Mouse (Mus musculus) forebrain, embryonic 14.5 days (tissue): ENCODE results near the gene Fbxw2. TPM values are rescaled to one million over a fixed set of nuclear protein-coding genes. Genes with fewer than 3 reads are reported as not detected.
"Not testable (repeated sequence)": the region's sequence is repeated elsewhere in the genome, so short reads cannot be mapped to it uniquely, and the experiment has no call there.

ENCODE experiments used
- ATAC-seq: fragments of 200-750 bp; cut with Nextera tagmentation; 2 replicates; pipeline ENCODE4 v1.8.0; 2017; ENCODE audit warnings: mild to moderate bottlenecking, moderate library complexity
- DNase-seq: peaks from one replicate; pipeline ENCODE4 v3.0.0-alpha.2; 2015; ENCODE audit warnings: low spot score
- H3K27ac ChIP-seq: fragments of 300-500 bp; sonication (generic); 2 replicates; pipeline ENCODE4 v1.5.1; 2014; ENCODE audit warnings: low read depth, mild to moderate bottlenecking, control low read depth, low read length, moderate library complexity
- H3K27me3 ChIP-seq: fragments of 300-500 bp; sonication (generic); replicated peaks from 2 replicates; pipeline ENCODE4 v1.6.1; 2014; ENCODE audit warnings: low read length, control low read depth, mixed read lengths; ENCODE audit not compliant: control insufficient read depth, insufficient read depth
- H3K36me3 ChIP-seq: fragments of 300-500 bp; sonication (generic); 2 replicates; pipeline ENCODE4 v1.6.1; 2014; ENCODE audit warnings: low read length, control low read depth; ENCODE audit not compliant: control insufficient read depth, insufficient read depth
- H3K4me1 ChIP-seq: fragments of 300-500 bp; sonication (generic); 2 replicates; pipeline ENCODE4 v1.6.1; 2014; ENCODE audit warnings: antibody characterized with exemption, low read length, control low read depth; ENCODE audit not compliant: control insufficient read depth, insufficient read depth
- H3K4me2 ChIP-seq: fragments of 300-500 bp; sonication (generic); 2 replicates; pipeline ENCODE4 v1.6.1; 2014; ENCODE audit warnings: mild to moderate bottlenecking, control low read depth, low read length
- H3K4me3 ChIP-seq: fragments of 300-500 bp; sonication (generic); 2 replicates; pipeline ENCODE4 v1.5.1; 2014; ENCODE audit warnings: low read depth, low read length, control low read depth
- H3K9ac ChIP-seq: fragments of 300-500 bp; sonication (generic); 2 replicates; pipeline ENCODE4 v1.6.1; 2014; ENCODE audit warnings: mild to moderate bottlenecking, low read length, control low read depth, moderate library complexity
- H3K9me3 ChIP-seq: fragments of 300-500 bp; sonication (generic); replicated peaks from 2 replicates; pipeline ENCODE4 v1.6.1; 2016; ENCODE audit warnings: low read length, control low read depth, mixed read lengths; ENCODE audit not compliant: control insufficient read depth
- WGBS: fragments of 180-500 bp; shearing (Covaris S2); extraction: QIAGEN DNeasy Blood & Tissue Kit; methylation state at CpG from one replicate; pipeline ENCODE4 v1.1.7; 2014; 5-methylcytosine and 5-hydroxymethylcytosine counted together
- polyA plus RNA-seq: library from polyadenylated mRNA; unstranded; fragments of >200 nt; fragmentation: Nextera tagmentation; extraction: Ambion mirVana; gene quantifications from 2 replicates; pipeline ENCODE4 v1.2.1, GENCODE M21; 2014

Fbxw2 gene
- polyA plus RNA-seq, 1 experiment from 2014 or later: 78.6 TPM

GRCm38 (mm10) chr2:34826460-34827231, 535 bp upstream of the Fbxw2 start:
- 41% methylated on average over 20 of the region's 21 CpGs for WGBS
- Histone ChIP-seq H3K4me3 (peak overlapping the region; percentile 90), H3K36me3 (peaks cover 6% of the 10 kb centered on the region; the same call in 1 of the 2 replicates), H3K9ac (peak overlapping the region; percentile 91), H3K4me1 (peaks cover 3% of the 10 kb centered on the region; the same call in 1 of the 2 replicates), H3K9me3 (0 out of 2 replicates have a peak, but pooled peaks cover 6% of the 10 kb centered on the region), H3K27me3 (0 out of 2 replicates have a peak, but pooled peaks cover 3% of the 10 kb centered on the region), H3K4me2 (peak overlapping the region; percentile 84), H3K27ac (0 out of 2 replicates have a peak overlapping the region, but pooled peaks have one; percentile 27)
- DNase-seq (no peak), ATAC-seq (peak; percentile 36; the same call in 1 of the 2 replicates)

GRCm38 (mm10) chr2:34818492-34818891, 7.6 kb downstream of the Fbxw2 start:
- H3K9me3 ChIP-seq: no peaks in the 10 kb centered on the region
- DNase-seq (no peak), ATAC-seq (no peak)
- H3K36me3 ChIP-seq: peaks cover 60% of the 10 kb centered on the region
- no peak overlapping the region for H3K9ac ChIP-seq
- H3K4me1 ChIP-seq: no peaks in the 10 kb centered on the region
- no peak overlapping the region for H3K27ac ChIP-seq
- 90% methylated on average over 2 of the region's 2 CpGs for WGBS
- H3K4me3 ChIP-seq: no peak overlapping the region
- no peaks in the 10 kb centered on the region for H3K27me3 ChIP-seq
- H3K4me2 ChIP-seq: no peak overlapping the region

GRCm38 (mm10) chr2:34815893-34816292, 10.2 kb downstream of the Fbxw2 start:
- ATAC-seq, H3K27ac ChIP-seq, DNase-seq, H3K9me3 ChIP-seq, H3K27me3 ChIP-seq, H3K4me1 ChIP-seq, H3K9ac ChIP-seq, H3K4me3 ChIP-seq, H3K4me2 ChIP-seq: not testable (repeated sequence)
- H3K36me3 ChIP-seq: peaks cover 73% of the 10 kb centered on the region
- WGBS: 97% methylated on average over 2 of the region's 2 CpGs

GRCm38 (mm10) chr2:34812706-34813105, 13.4 kb downstream of the Fbxw2 start:
- H3K36me3 ChIP-seq: peaks cover 77% of the 10 kb centered on the region
- H3K9me3 ChIP-seq: no peaks in the 10 kb centered on the region
- no peak overlapping the region for H3K4me3 ChIP-seq
- no peaks in the 10 kb centered on the region for H3K27me3 ChIP-seq
- ATAC-seq: no peak
- H3K4me1 ChIP-seq: no peaks in the 10 kb centered on the region
- DNase-seq: no peak
- WGBS: 88% methylated on average over 7 of the region's 7 CpGs
- no peak overlapping the region for H3K4me2 ChIP-seq
- H3K27ac ChIP-seq: no peak overlapping the region
- H3K9ac ChIP-seq: no peak overlapping the region

- DNase-seq: no peak
- WGBS: 93% methylated on average over 3 of the region's 3 CpGs
- H3K9ac ChIP-seq: no peak overlapping the region
- no peak overlapping the region for H3K27ac ChIP-seq
- H3K4me1 ChIP-seq: no peaks in the 10 kb centered on the region
- H3K4me3 ChIP-seq: no peak overlapping the region
- peaks cover 83% of the 10 kb centered on the region for H3K36me3 ChIP-seq
- no peak for ATAC-seq
- no peaks in the 10 kb centered on the region for H3K9me3 ChIP-seq
- no peak overlapping the region for H3K4me2 ChIP-seq
- H3K27me3 ChIP-seq: no peaks in the 10 kb centered on the region
Observed at GRCm38 (mm10) chr2:34810775-34811174, 15.3 kb downstream of the Fbxw2 start.

- no peak for DNase-seq
Observed at GRCm38 (mm10) chr2:34809568-34809967, 16.5 kb downstream of the Fbxw2 start.

GRCm38 (mm10) chr2:34808057-34808456, 18.1 kb downstream of the Fbxw2 start:
- Histone ChIP-seq H3K4me3 (no peak overlapping the region), H3K4me2 (no peak overlapping the region), H3K27ac (no peak overlapping the region), H3K27me3 (no peaks in the 10 kb centered on the region), H3K9me3 (no peaks in the 10 kb centered on the region), H3K4me1 (peaks cover 5% of the 10 kb centered on the region; the same call in 1 of the 2 replicates), H3K36me3 (peaks cover 70% of the 10 kb centered on the region), H3K9ac (no peak overlapping the region)
- WGBS: 90% methylated on average over 2 of the region's 2 CpGs
- ATAC-seq (no peak), DNase-seq (no peak)

More at GRCm38 (mm10) chr2:34809568-34809967, 16.5 kb downstream of the Fbxw2 start:
- WGBS: 100% methylated on average over 1 of the region's 1 CpGs
- no peak overlapping the region for H3K4me2 ChIP-seq
- H3K27me3 ChIP-seq: no peaks in the 10 kb centered on the region
- H3K9ac ChIP-seq: no peak overlapping the region
- H3K4me1 ChIP-seq: no peaks in the 10 kb centered on the region
- H3K36me3 ChIP-seq: peaks cover 81% of the 10 kb centered on the region
- no peak overlapping the region for H3K4me3 ChIP-seq
- no peak overlapping the region for H3K27ac ChIP-seq
- H3K9me3 ChIP-seq: no peaks in the 10 kb centered on the region
- ATAC-seq: no peak

- ATAC-seq: no peak
- no peaks in the 10 kb centered on the region for H3K27me3 ChIP-seq
- 94% methylated on average over 10 of the region's 10 CpGs for WGBS
- no peak overlapping the region for H3K9ac ChIP-seq
- H3K36me3 ChIP-seq: peaks cover 45% of the 10 kb centered on the region
- H3K9me3 ChIP-seq: no peaks in the 10 kb centered on the region
- H3K4me3 ChIP-seq: no peak overlapping the region
- no peak overlapping the region for H3K4me2 ChIP-seq
- H3K27ac ChIP-seq: no peak overlapping the region
- DNase-seq: no peak
- peaks cover 5% of the 10 kb centered on the region; the same call in 1 of the 2 replicates for H3K4me1 ChIP-seq
Observed at GRCm38 (mm10) chr2:34805364-34805950, 20.7 kb downstream of the Fbxw2 start.

GRCm38 (mm10) chr2:34804815-34805214, 21.3 kb downstream of the Fbxw2 start:
- ATAC-seq (no peak), DNase-seq (no peak)
- Histone ChIP-seq H3K36me3 (peaks cover 40% of the 10 kb centered on the region), H3K27me3 (no peaks in the 10 kb centered on the region), H3K9me3 (no peaks in the 10 kb centered on the region), H3K27ac (no peak overlapping the region), H3K4me2 (no peak overlapping the region), H3K4me3 (no peak overlapping the region), H3K4me1 (peaks cover 8% of the 10 kb centered on the region; the same call in 1 of the 2 replicates), H3K9ac (no peak overlapping the region)
- 78% methylated on average over 1 of the region's 1 CpGs for WGBS
